Mouse (Mus musculus) embryo, embryonic 11.5 days (tissue): ENCODE data around the gene Abhd16a.

ENCODE experiments used
- DNase-seq: peaks from one replicate; pipeline ENCODE4 v3.0.0-alpha.2; 2012; ENCODE audit warnings: low read depth, low spot score

Abhd16a gene

DNA sequence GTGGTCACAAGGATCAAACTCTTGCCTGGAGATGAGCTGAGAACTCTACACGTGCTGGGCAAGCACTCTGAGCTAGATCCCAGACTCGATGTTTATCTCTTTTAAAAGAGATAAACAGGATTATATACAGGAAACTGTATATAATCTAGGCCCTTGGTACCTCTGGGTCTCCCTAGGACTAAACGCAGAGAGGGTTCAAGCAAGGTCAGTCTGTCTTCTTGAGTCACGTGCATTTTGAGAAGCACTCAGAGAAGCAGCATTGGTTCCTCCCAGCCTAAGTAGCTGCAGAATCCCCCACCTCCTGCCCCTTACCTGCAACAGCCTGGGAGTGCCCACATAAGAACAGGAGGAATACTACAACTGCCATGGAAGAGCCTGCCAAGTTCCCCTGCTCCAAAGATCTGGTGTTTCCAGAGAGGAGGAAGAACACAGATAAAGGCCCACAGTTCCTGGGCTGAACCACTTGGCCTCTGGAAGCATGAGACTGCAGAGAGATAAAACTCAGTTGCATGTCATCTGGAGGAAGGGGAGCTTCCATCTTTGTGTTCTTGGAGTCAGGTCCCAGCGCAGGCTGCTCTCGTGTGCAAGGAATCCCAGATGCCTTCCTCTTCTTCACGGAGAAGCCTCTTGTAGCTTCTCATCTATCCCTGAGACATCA is 3.7 kb upstream of the Abhd16a start, which contains the start of gene Ly6g6f:
Gene Ly6g6f, minus strand, starts transcription at position 403 of the 658 bp plus-strand sequence.
- DNase-seq = no peak

DNA sequence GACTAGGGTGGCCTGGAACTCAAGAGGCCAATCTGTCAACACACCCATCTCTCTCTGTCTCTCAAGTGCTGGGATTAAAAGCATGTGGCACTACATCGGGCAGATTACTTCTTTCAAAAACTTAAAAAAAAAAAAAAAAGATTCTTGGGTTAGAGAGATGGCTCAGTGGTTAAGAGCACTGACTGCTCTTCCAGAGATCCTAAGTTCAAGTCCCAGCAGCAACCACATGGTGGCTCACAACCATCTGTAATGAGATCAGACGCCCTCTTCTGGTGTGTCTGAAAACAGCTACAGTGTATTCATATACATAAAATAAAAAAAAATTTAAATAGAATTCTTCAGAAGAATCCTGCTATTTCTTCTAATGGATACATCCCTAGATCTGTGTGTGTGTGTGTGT is 912 bp upstream of the Abhd16a start:
- no peak for DNase-seq

DNA sequence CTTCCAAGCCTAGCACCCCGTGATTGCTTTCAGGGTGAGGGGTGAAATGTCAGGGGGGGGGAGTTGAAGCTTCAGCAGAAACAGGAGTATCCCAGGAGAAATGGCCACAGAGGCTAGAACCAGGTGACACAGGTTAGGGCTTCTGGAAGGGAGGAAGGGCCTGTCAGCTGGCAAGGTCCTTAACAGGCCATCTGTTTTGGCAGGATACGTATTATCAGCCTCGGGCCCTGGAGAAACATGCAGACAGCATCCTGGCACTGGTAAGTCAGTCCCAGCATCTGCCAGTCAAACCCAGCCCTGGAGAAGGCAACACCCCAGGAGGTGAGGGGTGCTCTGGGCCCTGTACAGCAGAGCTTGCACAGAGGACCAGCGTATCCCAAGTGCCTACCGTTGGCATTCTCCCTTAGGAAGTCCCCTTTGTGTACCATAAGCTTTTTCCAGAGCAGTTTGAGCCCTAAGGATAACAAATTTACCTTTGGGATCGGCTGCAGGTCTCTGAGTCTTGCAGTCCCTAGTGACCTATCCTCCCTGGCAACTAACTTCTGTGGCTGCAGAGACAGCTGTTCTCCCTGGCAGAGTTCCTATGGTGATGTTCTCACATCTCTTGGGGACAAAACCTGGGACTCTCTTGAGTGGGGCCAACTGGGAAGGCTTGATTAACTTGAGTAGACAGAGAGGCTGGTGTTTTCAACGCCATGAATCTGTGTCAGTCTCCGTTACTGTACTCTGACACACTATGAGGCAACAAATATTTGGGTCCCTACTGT is 1.3 kb downstream of the Abhd16a start:
- DNase-seq = no peak

DNA sequence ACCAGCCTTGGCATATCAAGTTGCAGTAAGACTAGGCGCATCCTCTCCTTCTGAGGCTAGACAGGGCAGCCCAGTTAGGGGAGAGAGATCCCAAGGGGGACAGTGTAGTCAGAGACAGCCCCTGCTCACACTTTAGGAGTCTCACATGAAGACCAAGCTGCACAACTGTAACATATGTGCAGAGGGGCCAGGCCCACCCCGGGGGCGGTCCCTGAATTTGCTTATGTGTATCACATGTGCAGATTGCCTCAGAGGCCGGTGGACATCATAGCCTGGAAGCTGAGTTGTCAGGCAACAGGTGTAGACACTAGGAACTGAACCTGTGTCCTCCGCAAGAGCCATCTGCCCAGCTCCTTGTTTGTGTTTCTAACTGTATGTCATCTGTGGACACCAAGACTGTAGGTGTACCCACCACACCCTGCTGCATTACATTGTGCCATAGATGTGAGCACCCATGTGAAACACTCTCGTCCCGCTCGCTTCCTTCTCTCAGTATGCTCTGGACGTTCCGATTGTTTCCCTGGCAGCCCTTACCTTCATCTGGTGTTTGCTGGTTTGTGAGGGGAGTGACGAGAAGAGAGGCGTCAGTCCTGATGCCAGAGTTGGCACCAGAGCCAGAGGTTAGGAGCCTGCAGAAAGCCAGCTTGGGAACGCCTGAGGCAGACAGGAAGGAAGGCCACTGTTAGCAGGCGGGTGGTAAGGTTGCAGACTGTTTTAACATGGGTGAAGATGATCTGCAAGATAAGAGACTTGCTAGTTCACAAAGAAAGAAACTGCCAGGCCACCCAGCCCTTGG is 3.5 kb downstream of the Abhd16a start:
- no peak for DNase-seq

DNA sequence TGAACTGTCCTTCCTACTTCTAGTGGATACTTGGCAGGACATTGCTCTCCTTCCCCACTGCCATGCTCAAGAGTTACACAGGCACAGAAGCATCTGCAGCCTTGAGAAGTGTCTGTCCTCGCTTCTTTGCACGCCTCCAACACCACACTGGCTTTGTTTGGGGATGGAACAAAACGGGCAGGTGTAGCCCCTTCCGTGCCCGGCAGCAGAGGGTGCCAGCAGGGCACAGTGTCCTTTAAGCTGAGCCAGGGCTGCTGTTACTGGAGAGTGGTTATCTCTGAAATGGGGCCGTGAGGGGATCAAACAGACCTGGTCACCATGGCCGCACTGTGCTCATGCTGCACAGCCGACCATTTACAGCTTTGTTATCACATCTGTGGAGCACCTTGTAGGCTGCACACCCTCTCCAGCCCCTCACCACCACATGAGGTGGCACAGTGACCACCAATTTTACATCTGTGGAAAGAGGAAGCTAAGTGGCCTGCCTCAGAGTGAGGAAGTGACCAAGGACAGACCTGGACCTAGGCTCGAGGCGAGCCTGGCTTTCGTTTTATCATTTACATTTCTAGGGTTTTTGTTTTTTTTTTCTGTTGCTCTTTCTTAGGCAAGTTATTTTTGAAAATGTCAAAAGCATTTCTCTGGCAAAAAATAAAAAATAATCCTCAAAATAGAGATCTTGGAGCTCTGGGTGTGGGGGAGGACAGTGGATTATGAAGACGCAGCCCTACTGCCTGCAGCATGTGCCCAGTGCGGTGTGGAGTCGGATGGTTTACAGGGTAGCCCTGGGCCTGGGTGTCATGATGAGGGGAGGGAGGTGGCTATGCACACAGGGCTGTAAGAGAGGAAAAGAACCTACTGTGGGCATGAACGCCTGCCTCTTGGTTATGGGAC is 5.7 kb downstream of the Abhd16a start:
- no peak for DNase-seq

DNA sequence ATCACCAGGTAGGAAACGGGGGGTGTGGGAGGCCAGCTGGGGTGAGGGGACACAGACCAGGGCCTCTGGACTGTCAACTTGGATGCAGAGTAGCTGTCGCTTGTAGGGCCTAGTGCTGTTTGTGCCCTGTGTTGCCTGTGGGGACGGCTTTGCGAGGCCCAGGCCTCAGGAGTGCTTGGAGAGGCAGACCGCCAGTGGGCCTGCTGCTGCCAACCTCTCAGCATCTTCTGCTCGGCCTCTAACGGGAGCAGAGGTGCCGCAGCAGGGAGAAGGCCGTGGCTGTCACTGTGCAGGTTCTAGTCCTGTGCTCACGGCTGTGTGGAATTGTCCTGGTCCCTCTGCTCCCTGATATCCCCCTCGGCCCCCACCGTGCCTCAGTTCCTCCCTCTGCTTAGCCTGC is 7.5 kb downstream of the Abhd16a start:
- DNase-seq = no peak

DNA sequence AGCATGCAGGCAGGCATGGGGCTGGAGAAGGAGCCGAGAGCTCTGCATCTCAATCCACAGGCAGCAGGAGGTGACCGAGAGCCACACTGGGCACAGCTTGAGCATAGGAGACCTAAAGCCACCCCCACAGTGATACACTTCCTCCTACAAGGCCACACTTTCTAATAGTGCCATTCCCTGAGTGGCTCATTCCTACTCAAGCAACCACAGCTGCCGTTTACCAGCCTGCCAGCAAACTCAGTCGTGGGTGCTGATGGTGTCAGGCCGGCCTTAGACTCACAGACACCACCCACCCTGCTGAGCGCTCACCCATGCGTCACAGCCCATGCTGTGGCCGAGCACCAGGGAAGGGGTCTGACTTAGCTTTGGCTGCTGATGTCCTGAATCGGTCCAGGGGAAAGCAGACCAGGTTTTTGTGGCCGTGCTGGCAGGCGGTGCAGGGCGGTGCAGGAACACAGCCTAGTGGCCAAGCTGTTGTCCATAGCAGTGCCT is 8.1 kb downstream of the Abhd16a start:
- DNase-seq = no peak

DNA sequence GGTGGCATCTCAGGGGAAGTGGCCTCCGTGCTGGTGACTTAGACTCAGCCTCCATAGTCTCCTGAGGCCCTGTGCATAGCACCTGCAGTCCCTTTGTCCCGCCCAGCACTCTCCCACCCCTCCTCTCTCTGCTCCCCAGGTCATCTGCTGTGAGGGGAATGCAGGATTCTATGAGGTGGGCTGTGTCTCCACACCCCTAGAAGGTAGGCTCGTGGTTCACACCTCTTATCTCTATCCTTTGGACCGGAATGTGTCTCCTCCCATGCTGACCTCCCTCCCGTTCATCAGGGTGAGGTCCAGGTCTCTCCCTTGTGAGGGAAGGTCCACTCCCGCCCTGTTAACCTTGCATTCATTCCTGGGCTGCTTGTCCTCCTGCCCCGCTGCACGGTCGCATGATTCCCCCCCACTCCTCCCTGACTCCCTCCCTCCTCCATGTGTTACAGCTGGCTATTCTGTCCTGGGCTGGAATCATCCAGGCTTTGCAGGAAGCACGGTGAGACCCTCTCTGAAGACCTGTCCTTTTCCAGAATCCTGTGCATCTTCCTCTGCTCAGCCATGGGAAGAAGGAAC is 11.2 kb downstream of the Abhd16a start:
- DNase-seq = no peak

DNA sequence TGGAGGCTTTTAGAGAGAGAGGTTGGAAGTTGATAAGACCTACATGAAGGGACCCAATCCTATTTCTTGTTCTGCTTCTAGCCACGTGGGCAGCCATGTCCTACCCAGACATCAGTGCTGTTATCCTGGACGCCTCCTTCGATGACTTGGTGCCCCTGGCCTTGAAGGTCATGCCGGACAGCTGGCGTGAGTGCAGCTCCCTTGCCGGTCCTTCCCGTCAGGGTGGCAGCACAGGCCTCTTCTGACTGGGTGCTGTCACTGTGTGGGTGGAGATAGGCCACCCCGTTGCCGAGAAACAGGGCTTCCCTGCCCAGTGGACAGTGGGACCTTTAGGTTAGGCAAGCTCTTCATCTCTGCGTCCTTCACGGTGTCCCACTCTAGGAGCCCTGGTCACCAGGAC is 12.1 kb downstream of the Abhd16a start:
- no peak for DNase-seq

DNA sequence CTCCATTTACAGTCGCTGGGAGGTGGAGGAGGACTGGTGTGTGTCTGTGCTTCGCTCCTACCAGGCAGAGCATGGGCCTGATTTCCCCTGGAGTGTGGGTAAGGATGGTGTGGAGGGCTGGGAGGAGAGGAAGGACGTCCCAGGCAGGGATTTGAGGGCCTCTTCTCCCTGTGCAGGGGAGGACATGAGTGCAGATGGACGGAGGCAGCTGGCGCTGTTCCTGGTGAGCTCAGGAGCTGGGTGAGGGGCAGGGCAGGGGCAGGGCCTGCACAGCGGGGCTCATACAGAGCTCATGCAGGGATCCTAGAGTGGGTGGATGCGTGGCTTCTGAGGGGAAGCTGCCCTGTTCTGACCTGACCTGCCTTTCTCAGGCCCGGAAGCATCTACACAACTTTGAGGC is 13.2 kb downstream of the Abhd16a start:
- DNase-seq = no peak

DNA sequence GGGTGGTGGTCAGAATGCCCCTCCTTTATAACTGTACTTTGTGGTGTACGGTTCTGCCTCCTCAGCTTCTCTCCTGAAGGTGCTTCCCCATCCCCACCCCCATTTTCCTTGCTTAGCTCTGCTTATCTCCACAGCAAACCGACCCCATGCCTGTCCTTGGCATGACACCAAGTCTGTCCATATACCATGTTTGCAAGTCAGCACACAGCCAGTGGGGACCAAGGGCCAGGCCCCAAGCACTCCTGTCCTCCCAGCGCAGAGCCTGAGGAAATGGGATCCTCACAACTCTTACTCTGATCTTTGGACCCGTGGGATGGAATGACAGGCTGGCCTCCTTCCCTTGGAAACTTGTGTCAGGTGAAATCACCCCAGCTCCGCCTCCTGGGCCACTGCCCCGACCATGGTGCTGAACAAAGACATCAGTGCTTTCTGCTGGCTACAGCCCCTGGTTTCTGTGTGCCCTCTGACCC is 14.2 kb downstream of the Abhd16a start:
- DNase-seq = no peak

DNA sequence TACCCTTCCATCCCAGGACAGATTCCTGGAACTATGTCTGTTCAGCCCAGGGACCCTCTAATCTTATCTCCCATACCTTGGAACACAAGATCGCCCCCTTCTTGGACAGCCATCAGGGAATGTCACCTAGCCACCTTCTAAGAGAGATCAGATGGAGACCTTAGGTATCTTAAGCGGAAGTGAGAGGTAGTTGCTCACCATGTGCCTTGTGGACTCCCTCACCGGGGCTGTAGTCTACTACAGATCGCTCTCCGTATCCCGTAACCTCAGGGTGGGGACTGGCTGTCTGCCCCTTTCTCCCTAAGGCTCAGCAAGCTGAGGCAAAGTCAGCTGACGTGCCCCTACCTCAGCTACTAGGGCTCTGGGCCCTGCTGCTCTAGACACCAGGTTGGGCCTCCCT is 15.0 kb downstream of the Abhd16a start:
- DNase-seq = no peak

DNA sequence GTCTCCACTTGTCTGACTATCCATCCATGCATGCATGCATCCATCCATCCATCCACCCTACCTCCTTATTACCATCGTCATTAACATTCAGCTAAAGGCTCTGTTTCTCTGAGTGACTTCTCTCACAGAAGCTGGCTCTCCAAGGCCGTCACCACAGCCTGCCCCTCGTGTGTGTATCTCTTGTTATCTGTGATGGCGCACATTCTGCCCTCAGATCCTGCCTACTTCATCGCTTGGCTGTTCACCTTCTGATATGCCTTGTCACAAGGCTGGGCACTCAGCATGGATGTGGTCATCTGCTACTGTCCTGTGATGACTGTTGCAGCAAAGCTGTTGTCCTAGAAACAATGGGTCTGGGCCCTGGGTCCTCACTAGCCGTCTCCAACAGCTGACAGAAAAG is 15.7 kb downstream of the Abhd16a start:
- no peak for DNase-seq

DNA sequence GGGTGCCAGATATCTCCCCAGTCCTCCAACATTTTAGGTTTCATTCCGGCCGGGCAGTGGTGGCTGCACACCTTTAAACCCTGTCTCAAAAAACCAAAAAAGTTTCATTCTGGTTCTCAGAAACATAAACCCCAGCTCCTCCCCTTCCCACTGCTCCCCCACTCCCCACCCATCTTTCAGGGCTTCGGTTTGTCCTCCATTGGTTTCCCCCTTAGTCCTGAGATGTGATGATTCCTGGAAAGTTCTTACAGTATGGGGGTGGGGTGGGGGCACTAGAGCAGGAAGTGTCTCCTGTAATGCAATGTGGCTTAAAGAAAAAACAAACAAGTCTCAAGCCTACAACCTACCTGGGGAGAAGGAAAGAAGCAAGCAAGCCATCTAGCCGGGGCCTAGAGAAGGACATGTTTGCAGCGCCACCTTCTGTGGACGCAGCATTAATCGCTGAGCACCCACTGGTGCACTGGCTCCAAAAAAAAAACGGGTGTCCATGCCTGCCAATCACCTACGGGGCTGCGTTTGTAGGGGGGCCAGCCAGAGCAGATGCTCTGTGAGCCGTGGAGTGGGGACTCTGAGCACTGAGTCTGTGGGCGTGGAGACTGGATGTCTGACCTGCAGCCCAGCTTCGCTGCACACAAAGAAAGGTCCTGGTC is 16.8 kb downstream of the Abhd16a start:
- DNase-seq = no peak

DNA sequence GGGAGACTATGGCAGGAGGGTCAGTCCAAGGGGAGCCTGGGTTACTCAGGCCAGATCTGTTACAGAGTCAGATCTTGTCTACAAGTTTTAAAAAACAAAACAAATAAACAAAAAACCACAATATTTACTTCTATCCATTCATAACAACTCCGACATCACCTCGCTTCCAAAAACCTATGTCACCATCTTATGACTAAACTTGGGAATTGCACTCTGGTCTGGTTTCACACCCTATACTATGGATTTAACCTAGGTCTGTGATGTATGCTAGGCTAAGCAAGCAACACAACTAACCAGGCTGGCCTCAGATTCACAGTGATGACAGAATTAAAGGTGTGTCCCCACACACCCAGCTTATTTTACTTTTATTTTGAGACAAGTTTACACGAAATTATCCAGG is 17.5 kb downstream of the Abhd16a start:
- DNase-seq = no peak

DNA sequence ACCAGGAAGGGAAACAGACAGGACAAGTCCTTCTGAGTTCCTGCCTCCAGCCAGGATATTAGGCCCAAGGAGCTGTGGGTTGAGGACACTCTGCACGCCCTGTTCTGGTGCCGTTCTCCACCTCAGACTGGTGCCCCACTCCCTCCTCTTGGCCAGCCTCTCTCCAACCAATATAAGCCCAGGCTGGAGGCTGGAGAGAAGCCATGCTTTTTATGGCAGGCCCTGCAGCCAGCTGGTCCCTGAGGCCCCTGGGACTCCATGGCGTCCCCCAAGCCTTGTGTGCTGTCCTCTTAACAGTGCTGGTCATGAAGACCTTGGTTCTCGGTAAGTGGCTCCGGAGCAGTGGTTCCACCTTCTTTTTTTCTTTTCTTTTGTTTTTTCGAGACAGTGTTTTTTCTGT is 19.0 kb downstream of the Abhd16a start, which contains the start of gene Ly6g5c:
Gene Ly6g5c, plus strand, starts transcription at position 183 of the 400 bp plus-strand sequence.
- no peak for DNase-seq

DNA sequence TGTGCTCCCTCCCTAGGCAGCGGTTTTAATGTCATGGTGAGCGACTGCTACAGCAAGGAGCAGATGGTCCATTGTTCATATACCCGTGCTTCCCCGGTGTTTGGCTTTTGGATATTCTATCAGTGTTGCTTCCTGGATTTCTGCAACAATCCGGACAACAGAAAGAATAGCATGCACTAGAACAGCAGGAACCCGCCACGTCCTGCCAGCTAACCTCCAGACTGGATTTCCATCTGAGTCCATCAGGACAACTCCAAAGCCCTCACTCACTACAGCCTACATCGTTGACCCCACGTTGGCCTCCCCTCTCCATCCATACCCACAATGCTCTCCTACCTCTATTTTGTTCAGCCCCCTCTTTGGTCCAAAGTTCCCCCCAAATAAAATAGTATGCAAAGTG is 22.7 kb downstream of the Abhd16a start:
- no peak for DNase-seq

DNA sequence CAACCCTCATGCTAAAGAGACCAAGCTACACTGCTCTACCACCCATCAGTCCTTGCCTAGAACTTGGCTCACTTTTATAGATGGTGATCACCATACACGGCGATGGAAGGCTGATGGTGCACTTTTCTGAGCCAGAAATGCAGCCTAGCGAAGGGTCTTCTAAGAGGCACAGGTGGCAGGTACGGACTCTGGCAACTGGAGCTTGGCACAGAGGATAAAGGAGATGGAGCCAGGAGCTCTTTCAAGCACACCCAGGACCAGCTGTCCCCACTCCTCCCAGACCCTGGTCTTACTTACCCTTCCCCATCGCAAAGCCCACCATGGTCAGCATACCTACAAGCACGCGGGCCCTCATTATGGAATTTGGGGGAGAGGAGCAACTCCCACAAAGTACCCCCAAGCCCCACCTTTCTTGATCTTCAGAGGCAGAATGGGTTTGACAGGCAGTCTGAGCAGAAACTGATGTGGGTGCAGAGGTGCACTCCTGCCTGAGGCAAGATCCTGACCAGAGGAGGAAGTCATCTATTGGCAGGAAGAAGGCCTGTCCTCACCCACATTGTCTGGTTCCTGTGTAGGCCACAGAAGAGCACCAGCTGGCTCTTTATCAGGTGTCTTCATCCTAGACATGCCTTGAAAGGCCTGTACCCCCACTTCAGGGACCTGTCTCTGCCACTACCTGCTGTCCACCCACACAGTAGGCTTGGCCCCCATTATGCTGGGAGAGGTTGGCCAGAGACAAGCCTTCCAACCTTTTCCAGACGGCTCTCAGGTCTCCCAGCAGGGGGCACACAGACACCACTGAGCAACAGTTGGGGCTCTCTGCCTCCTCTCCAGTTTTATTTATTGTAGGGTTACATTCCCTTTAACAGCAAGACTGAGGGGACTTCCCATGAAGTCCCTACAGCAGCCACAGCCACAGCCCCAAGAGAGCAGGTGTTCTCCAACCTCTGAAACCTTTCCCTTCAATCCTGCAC is 26.3 kb downstream of the Abhd16a start, which contains the start of gene Ly6g5b:
Gene Ly6g5b, minus strand, starts transcription at position 383 of the 974 bp plus-strand sequence.
- DNase-seq = no peak

DNA sequence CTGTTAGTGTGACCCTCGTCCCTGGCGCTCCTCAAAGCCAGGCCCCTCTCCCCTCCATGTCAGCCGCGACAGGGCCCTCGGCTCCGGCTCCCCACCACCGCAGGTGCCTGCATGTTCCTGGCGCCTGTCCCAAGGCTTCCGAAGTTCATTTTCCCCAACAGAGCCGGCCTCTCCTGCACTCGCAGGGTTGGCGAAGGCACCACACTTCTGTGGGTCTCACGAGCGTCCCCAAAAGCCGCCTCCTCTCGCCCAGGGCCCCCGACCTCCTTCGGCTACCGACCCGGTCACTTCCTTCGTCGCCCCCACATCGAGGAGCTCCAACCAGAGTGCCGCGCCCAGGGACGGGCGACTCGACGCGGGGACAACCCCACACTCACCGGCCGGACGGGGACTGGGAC is 31.7 kb downstream of the Abhd16a start:
- no peak for DNase-seq
